Mouse (Mus musculus) kidney, embryonic 16.5 days (tissue): ENCODE results near the gene Sfi1. TPM values are rescaled to one million over a fixed set of nuclear protein-coding genes. Genes with fewer than 3 reads are reported as not detected.
"Not testable (repeated sequence)": the region's sequence is repeated elsewhere in the genome, so short reads cannot be mapped to it uniquely, and the experiment has no call there.

Experiments used
- ATAC-seq: fragments of 200-750 bp; cut with Nextera tagmentation; 2 replicates; pipeline ENCODE4 v1.8.0; 2017; ENCODE audit warnings: moderate TSS enrichment; ENCODE audit not compliant: low FRiP score, low TSS enrichment
- H3K27ac ChIP-seq: fragments of 300-500 bp; sonication (generic); 2 replicates; pipeline ENCODE4 v1.5.1; 2014; ENCODE audit warnings: low read length
- H3K27me3 ChIP-seq: fragments of 300-500 bp; sonication (generic); 2 replicates; pipeline ENCODE4 v1.6.1; 2014; ENCODE audit warnings: low read length, control low read depth, mixed read lengths; ENCODE audit not compliant: insufficient read depth
- H3K36me3 ChIP-seq: fragments of 300-500 bp; sonication (generic); 2 replicates; pipeline ENCODE4 v1.6.1; 2014; ENCODE audit warnings: low read length, control low read depth, mixed read lengths; ENCODE audit not compliant: insufficient read depth
- H3K4me1 ChIP-seq: fragments of 300-500 bp; sonication (generic); 2 replicates; pipeline ENCODE4 v1.6.1; 2014; ENCODE audit warnings: low read length, control low read depth, mixed read lengths; ENCODE audit not compliant: insufficient read depth
- H3K4me2 ChIP-seq: fragments of 300-500 bp; sonication (generic); replicated peaks from 2 replicates; pipeline ENCODE4 v1.6.1; 2014; ENCODE audit warnings: low read depth, low read length
- H3K4me3 ChIP-seq: fragments of 300-500 bp; sonication (generic); 2 replicates; pipeline ENCODE4 v1.5.1; 2014; ENCODE audit warnings: mild to moderate bottlenecking, low read length
- H3K9ac ChIP-seq: fragments of 300-500 bp; sonication (generic); replicated peaks from 2 replicates; pipeline ENCODE4 v1.6.1; 2014; ENCODE audit warnings: low read length
- H3K9me3 ChIP-seq: fragments of 300-500 bp; sonication (generic); 2 replicates; pipeline ENCODE4 v1.6.1; 2016; ENCODE audit warnings: low read length, control low read depth
- WGBS: fragments of 180-500 bp; shearing (Covaris S2); extraction: QIAGEN DNeasy Blood & Tissue Kit; methylation state at CpG from one replicate; pipeline ENCODE4 v1.1.7; 2014; 5-methylcytosine and 5-hydroxymethylcytosine counted together
- polyA plus RNA-seq: library from polyadenylated mRNA; unstranded; fragments of >200 nt; fragmentation: Nextera tagmentation; extraction: Ambion mirVana; gene quantifications from 2 replicates; pipeline ENCODE4 v1.2.1, GENCODE M21; 2015

The Sfi1 gene
- polyA plus RNA-seq, 1 experiment from 2014 or later: 15.2 TPM

DNA sequence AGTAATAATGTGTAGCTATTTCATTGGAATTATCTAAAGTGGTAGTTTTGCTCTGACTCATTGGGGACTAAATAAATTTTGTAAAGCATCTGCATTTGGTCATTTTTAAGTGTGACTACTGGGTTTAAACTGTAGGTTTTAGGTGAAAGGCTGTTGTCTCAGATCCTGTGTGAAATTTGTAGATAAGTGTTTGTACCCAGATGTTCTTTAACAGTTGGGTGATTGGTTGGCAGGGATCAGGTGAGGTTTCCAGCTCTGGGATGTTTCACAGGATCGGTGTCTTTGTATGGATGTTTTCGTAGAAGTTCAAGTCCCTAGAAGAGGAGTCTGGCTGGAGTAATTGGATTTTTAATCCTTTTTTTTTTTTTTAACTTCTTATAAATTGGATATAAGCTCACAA lies 10.5 kb upstream of the Sfi1 start:
- WGBS: 79% methylated on average over 2 of the region's 2 CpGs
- Histone ChIP-seq H3K27ac (no peak overlapping the region), H3K9me3 (no peaks in the 10 kb centered on the region), H3K4me3 (peak overlapping the region; percentile 44; the same call in 1 of the 2 replicates), H3K9ac (no peak overlapping the region), H3K27me3 (no peaks in the 10 kb centered on the region), H3K4me1 (no peaks in the 10 kb centered on the region), H3K36me3 (peaks cover 19% of the 10 kb centered on the region), H3K4me2 (peak overlapping the region; percentile 37)
- no peak for ATAC-seq

DNA sequence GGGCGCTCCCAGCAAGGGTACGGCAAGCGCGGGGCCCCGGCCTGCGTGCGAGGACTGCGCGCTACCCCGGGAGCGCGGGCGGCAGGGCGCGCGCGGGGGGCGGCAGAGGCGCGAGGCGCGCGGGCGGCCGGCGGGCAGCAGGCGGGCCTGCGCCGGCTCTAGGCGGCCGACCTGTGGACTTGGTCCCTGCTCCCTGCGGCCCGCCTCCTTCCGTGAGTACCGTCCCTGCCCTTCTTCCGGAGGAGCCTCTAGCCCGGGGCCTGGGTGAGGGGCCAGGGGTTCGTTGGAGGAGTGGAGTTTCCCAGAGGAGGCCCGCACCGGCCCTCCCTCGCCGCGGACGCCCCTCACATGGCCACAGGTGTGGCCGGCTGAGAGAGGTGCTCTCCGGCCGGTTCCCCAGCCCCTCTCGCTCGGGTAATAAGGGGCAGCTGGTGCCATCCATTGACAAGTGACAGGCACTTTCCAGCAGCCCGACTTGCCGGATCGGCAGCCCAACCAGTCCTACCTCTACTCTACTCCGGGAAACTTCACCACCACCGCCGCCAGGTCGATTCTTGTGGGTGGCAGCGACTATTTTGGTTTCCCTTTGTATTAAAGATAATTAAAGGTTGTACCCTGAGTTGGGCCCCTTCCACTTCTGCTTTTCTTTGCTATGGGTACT lies 9.6 kb upstream of the Sfi1 start:
- Histone ChIP-seq H3K27me3 (no peaks in the 10 kb centered on the region), H3K9ac (peak overlapping the region; percentile 43), H3K9me3 (no peaks in the 10 kb centered on the region), H3K4me1 (no peaks in the 10 kb centered on the region), H3K4me3 (peak overlapping the region; percentile 44), H3K36me3 (peaks cover 16% of the 10 kb centered on the region), H3K4me2 (peak overlapping the region; percentile 37), H3K27ac (peak overlapping the region; percentile 4; the same call in 1 of the 2 replicates)
- ATAC-seq: peak; percentile 62
- WGBS: under 1% methylated on average over 47 of the region's 57 CpGs

- no peaks in the 10 kb centered on the region for H3K4me1 ChIP-seq
- H3K27me3 ChIP-seq: no peaks in the 10 kb centered on the region
- H3K4me3 ChIP-seq: peak within 1 kb of the TSS; percentile 44
- ATAC-seq: peak; percentile 81
- H3K27ac ChIP-seq: peak within 1 kb of the TSS; percentile 8; the same call in 1 of the 2 replicates
- peak within 1 kb of the TSS; percentile 37 for H3K4me2 ChIP-seq
- peak within 1 kb of the TSS; percentile 44 for H3K9ac ChIP-seq
- WGBS: under 1% methylated on average over 37 of the region's 57 CpGs
- no peaks in the 10 kb centered on the region for H3K9me3 ChIP-seq
- H3K36me3 ChIP-seq: peaks cover 13% of the 10 kb centered on the region
Observed at GRCm38 (mm10) chr11:3202231-3202701, 9.0 kb upstream of the Sfi1 start, which contains the start of gene Eif4enif1. Gene Eif4enif1 (plus strand): TSS chr11:3202392.

DNA sequence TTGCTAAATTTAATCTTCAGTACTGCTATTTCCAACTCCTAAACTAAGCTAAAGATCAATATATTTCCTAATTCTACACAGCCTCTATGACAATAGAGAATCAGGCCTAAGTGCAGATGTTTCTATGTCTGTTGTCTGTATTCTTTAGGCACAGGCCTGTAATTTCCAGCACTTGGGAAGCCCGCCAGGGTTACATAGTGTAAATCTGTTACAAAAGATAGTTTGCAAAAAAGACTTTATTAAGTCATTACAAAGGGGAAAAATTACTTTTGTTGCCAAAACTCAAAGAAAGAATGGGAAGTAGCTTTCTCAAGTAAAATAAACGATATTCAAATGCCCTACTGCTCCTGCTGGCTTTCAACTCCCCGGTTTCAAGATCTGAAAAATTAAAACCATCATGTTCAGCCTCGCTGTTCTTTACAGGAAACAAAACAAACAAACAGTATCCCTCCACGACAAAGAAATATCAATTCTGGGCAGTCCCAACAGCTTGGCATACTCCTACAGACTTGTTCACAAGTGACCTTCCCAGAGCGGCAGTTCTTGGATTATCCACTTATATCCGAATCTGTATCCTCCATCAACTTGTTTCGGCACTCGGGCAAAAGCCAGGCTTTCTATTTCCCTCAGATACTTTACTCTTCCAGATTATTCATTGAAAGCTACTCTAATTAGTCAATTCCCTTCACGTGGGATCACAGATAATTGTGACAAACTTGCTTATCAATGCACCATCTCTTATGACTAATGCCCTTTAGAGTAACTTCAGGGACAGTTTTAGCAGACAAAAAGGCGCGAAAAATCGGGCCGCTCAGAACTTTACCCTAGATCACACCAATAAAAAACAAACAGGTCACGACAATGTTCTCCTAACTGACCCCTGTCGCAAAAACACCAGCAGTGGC lies 8.3 kb upstream of the Sfi1 start:
- Histone ChIP-seq H3K4me1 (no peaks in the 10 kb centered on the region), H3K4me3 (peak overlapping the region; percentile 44), H3K36me3 (peaks cover 9% of the 10 kb centered on the region; the same call in 1 of the 2 replicates), H3K9me3 (no peaks in the 10 kb centered on the region), H3K9ac (peak overlapping the region; percentile 44; the same call in 1 of the 2 replicates), H3K27me3 (no peaks in the 10 kb centered on the region), H3K4me2 (peak overlapping the region; percentile 15), H3K27ac (peak overlapping the region; percentile 8; the same call in 1 of the 2 replicates)
- WGBS: 6% methylated on average over 16 of the region's 16 CpGs
- no peak for ATAC-seq

DNA sequence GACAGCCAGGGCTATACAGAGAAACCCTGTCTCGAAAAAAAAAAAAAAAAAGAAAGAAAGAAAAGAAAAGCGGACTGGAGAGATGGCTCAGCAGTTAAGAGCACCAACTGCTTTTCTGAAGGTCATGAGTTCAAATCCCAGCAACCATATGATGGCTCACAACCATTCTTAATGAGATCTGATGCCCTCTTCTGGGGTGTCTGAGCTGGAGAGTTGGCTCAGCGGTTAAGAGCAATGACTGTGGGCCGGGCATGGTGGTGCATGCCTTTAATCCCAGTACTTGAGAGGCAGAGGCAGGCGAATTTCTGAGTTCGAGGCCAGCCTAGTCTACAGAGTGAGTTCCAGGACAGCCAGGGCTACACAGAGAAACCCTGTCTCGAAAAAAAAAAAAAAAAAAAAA lies 7.4 kb upstream of the Sfi1 start:
- not testable (repeated sequence) for H3K36me3 ChIP-seq, H3K4me1 ChIP-seq, H3K9me3 ChIP-seq, H3K4me3 ChIP-seq, H3K27me3 ChIP-seq, ATAC-seq, H3K27ac ChIP-seq, H3K9ac ChIP-seq, H3K4me2 ChIP-seq
- WGBS: 93% methylated on average over 6 of the region's 7 CpGs

DNA sequence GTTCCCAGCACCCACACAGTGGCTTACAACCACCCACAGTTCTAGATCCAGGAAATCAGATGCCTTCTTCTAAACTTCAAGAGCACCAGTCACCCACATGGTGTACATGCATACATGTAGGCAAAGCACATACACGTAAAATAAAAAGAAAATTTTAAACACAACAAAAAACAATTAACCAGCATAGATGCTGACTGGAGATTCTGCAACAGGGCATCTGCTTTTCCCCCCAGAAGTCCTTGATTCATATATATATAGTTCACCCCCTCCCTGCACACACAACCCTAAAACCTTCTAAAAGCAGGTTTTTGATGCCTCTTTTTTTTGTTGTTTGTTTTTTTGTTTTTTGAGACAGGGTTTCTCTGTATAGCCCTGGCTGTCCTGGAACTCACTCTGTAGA lies 10.6 kb downstream of the Sfi1 start:
- H3K4me1 ChIP-seq, H3K9me3 ChIP-seq, H3K27me3 ChIP-seq, H3K36me3 ChIP-seq, H3K27ac ChIP-seq, H3K4me3 ChIP-seq, ATAC-seq, H3K9ac ChIP-seq, H3K4me2 ChIP-seq: not testable (repeated sequence)
- WGBS: 81% methylated on average over 1 of the region's 1 CpGs

- not testable (repeated sequence) for ATAC-seq, H3K4me2 ChIP-seq, H3K36me3 ChIP-seq, H3K27ac ChIP-seq, H3K4me1 ChIP-seq, H3K4me3 ChIP-seq, H3K9me3 ChIP-seq, H3K9ac ChIP-seq, H3K27me3 ChIP-seq
- 71% methylated on average over 1 of the region's 1 CpGs for WGBS
Observed at GRCm38 (mm10) chr11:3181971-3182370, 11.3 kb downstream of the Sfi1 start.

DNA sequence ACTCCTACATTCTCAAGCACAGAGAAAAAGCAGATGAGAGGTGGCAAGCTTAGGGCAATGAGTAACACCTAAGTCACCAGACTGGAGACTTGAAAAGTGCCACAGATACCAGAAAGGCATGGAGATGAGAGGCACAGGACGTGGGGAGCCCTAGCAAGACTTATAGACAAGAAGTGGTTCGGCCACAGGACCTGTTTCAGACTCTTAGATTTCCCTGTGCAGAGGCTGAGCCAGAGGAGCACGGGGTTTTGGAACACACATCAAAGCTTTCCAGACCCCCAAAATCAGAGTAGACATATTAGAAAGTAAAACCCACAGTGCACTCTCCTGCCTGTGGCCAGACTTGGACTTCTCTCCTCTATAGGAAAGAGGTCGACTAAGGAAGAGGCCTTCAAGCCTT lies 12.0 kb downstream of the Sfi1 start:
- not testable (repeated sequence) for H3K27ac ChIP-seq, H3K4me1 ChIP-seq, ATAC-seq, H3K9ac ChIP-seq, H3K4me3 ChIP-seq, H3K4me2 ChIP-seq, H3K27me3 ChIP-seq, H3K9me3 ChIP-seq, H3K36me3 ChIP-seq
- WGBS: 63% methylated on average over 4 of the region's 4 CpGs

DNA sequence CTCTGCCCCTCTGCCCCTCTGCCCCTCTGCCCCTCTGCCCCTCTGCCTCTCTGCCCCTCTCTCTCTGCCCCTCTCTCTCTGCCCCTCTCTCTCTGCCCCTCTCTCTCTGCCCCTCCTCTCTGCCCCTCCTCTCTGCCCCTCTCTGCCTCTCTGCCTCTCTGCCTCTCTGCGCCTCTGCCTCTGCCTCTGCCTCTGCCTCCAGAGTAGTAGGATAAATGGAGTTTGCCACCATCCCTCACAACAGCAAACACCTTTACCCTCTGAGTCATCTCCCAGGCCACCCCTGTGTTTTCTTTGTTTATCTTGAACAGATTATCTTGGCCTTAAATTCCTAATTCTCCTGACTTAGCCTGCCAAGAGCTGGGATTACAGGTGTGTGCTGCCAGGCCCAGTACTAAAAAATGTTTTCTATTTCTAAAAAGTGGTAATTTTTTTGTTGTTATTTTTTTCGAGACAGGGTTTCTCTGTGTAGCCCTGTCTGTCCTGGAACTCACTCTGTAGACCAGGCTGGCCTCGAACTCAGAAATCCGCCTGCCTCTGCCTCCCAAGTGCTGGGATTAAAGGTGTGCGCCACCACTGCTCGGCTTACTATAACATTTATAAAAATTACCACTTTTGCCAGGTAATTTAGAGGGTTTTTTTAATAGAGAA lies 12.6 kb downstream of the Sfi1 start:
- not testable (repeated sequence) for H3K27me3 ChIP-seq, H3K27ac ChIP-seq, H3K4me1 ChIP-seq, ATAC-seq, H3K9ac ChIP-seq, H3K9me3 ChIP-seq, H3K4me3 ChIP-seq, H3K4me2 ChIP-seq, H3K36me3 ChIP-seq
- WGBS: 77% methylated on average over 6 of the region's 6 CpGs
